Mouse (Mus musculus): ENCODE measurements around the gene Map7d1. TPM values are rescaled to one million over a fixed set of nuclear protein-coding genes. Genes with fewer than 3 reads are reported as not detected.
"Not testable (repeated sequence)": the region's sequence is repeated elsewhere in the genome, so short reads cannot be mapped to it uniquely, and the experiment has no call there.

The Map7d1 gene
- polyA plus RNA-seq, 1 experiment, result 30.3 TPM

DNA sequence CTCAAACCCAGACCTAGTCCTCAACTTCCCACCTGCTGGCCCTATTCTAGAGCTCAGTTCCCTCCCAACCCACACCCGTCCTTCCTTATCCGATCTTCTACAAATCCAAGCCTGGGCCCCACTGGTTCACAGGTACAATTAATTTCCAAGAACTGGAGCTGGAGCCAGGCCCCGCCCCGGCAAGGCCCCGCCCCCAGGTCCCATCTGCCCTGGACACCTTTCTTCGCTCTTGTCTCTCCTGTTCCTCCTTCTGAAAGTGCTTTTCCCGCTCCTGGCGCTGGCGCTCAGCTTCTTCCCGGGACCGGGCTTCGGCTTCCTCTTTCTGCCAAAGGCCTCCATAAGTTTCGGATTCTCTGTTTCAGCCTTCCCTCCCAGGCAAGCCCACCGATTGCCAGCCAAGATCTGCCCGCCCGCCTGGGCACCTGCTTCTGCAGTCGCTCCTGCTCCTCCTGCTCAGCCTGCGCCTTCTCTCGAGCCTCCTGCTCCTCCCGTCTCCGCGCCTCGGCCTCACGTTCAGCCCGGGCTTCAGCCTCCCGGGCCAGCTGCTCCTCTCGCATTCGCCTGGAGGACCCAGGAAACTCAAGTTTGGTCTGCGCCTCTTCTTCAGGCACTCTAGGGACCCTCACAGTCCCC lies 22.4 kb downstream of the Map7d1 start:
- WGBS, result 93% methylated on average over 29 of the region's 29 CpGs
- no peak overlapping the region for H3K4me3 ChIP-seq (ENCODE audit: insufficient read depth, low read depth, low read length)
- no peaks in the 10 kb centered on the region for H3K27me3 ChIP-seq (replicated peaks; ENCODE audit: control insufficient read depth, insufficient read depth, low read length)
- no peak for TF ChIP-seq POLR2A (IDR thresholded peaks at IDR 0.05; ENCODE audit: low read depth, low read length)
- TF ChIP-seq CTCF (conservative IDR thresholded peaks at IDR 0.05; ENCODE audit: insufficient read depth, insufficient read length, low read depth, low read length), result no peak
- H3K27ac ChIP-seq (ENCODE audit: insufficient read depth, low read depth, low read length), result no peak overlapping the region
- no peak for DNase-seq
- H3K36me3 ChIP-seq (ENCODE audit: control insufficient read depth, insufficient read depth, low read length), result peaks cover 4% of the 10 kb centered on the region
- peaks cover 3% of the 10 kb centered on the region for H3K4me1 ChIP-seq (ENCODE audit: control insufficient read depth, insufficient read depth, low read length)

DNA sequence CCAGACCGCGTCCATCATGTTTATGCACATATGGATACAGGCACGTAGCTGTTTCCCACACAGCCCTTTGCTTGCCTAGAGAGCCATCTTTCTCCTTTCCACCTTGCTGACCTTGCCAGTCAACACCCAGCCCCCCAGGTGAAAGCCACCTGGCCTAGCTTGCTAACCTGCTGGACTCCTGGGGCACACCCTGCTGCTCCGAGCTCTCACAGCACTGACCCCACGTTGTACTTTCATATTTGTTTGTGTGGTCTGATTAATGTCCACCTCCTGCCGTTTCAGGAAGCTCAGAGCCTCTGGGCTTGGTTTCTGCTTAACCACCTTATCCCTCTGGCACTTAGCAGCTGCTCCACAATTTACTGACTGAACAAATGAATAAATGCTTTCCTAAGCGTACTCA lies 26.2 kb downstream of the Map7d1 start:
- Histone ChIP-seq H3K27me3 (replicated peaks; ENCODE audit: control insufficient read depth, insufficient read depth, low read length) (no peaks in the 10 kb centered on the region), H3K36me3 (ENCODE audit: control insufficient read depth, insufficient read depth, low read length) (peaks cover 4% of the 10 kb centered on the region), H3K27ac (ENCODE audit: insufficient read depth, low read depth, low read length) (peak overlapping the region; percentile 33; the same call in 1 of the 2 replicates), H3K4me3 (ENCODE audit: insufficient read depth, low read depth, low read length) (no peak overlapping the region), H3K4me1 (ENCODE audit: control insufficient read depth, insufficient read depth, low read length) (no peaks in the 10 kb centered on the region; the same call in 1 of the 2 replicates)
- no peak for TF ChIP-seq POLR2A (IDR thresholded peaks at IDR 0.05; ENCODE audit: low read depth, low read length)
- no peak for TF ChIP-seq CTCF (conservative IDR thresholded peaks at IDR 0.05; ENCODE audit: insufficient read depth, insufficient read length, low read depth, low read length)
- no peak for DNase-seq
- WGBS, result 50% methylated on average over 7 of the region's 7 CpGs

DNA sequence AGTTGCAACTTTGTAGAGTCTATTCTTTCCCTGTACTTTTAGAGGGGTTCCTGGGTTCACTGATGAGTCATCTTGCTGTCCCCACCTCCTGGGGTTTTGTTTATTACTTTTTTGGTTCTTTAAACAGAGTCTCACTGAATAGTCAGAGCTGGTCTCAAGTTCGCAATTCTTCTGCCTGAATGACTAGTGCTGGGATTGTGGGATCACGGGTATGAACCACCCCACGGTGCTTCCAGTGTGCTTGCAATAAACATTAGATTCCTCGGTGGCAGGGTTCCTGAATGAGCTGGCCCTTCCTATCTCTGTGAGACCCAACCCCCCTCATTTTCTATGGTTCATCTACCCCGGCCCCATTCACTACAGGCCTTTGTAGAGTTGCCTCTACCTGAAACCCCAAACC lies 28.0 kb downstream of the Map7d1 start:
- Histone ChIP-seq H3K36me3 (ENCODE audit: control insufficient read depth, insufficient read depth, low read length) (no peaks in the 10 kb centered on the region), H3K27me3 (replicated peaks; ENCODE audit: control insufficient read depth, insufficient read depth, low read length) (no peaks in the 10 kb centered on the region), H3K27ac (ENCODE audit: insufficient read depth, low read depth, low read length) (no peak overlapping the region), H3K4me1 (ENCODE audit: control insufficient read depth, insufficient read depth, low read length) (no peaks in the 10 kb centered on the region; the same call in 1 of the 2 replicates), H3K4me3 (ENCODE audit: insufficient read depth, low read depth, low read length) (no peak overlapping the region)
- no peak for TF ChIP-seq CTCF (conservative IDR thresholded peaks at IDR 0.05; ENCODE audit: insufficient read depth, insufficient read length, low read depth, low read length)
- no peak for TF ChIP-seq POLR2A (IDR thresholded peaks at IDR 0.05; ENCODE audit: low read depth, low read length)
- no peak for DNase-seq
- 49% methylated on average over 5 of the region's 5 CpGs for WGBS

DNA sequence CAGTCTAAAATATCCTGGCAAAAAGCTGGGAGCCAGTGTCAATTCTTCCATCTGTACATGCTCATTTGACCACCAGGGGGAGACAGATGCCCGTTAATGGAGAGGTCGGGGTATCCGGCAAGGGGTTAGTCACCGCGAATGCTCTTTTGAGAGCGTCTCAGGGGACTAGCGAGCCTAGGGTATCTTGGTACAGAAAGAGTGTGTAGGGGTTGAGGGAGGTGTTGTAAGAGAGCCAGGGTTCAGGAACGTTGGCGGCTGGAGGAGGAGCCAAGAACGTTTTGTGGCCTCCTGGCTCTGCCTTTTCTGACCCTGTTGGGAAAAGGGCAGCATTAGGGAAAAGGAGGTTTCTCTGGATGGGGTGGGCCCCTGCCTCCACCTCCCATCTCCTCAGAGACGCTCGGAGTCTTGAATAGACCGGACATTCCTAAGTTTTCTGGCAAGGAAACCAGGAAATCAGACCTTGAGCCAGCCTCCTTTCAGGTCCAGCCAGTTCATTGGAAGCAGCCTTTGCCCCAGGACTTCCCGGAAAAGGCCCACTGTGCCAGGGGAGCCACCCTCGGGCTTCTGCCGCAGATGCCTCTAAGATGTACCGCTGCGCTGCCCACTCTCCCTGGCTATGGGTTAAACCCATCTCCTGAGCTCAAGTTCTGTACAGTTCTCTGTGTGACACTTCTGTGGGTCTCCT lies 28.9 kb downstream of the Map7d1 start:
- H3K4me3 ChIP-seq (ENCODE audit: insufficient read depth, low read depth, low read length), result peak overlapping the region; percentile 59
- peak; percentile 93 for DNase-seq
- no peaks in the 10 kb centered on the region for H3K36me3 ChIP-seq (ENCODE audit: control insufficient read depth, insufficient read depth, low read length)
- peak overlapping the region; percentile 84 for H3K27ac ChIP-seq (ENCODE audit: insufficient read depth, low read depth, low read length)
- no peaks in the 10 kb centered on the region; the same call in 1 of the 2 replicates for H3K4me1 ChIP-seq (ENCODE audit: control insufficient read depth, insufficient read depth, low read length)
- 1% methylated on average over 18 of the region's 18 CpGs for WGBS
- no peak for TF ChIP-seq POLR2A (IDR thresholded peaks at IDR 0.05; ENCODE audit: low read depth, low read length)
- TF ChIP-seq CTCF (conservative IDR thresholded peaks at IDR 0.05; ENCODE audit: insufficient read depth, insufficient read length, low read depth, low read length), result peak; percentile 83
- H3K27me3 ChIP-seq (replicated peaks; ENCODE audit: control insufficient read depth, insufficient read depth, low read length), result no peaks in the 10 kb centered on the region

DNA sequence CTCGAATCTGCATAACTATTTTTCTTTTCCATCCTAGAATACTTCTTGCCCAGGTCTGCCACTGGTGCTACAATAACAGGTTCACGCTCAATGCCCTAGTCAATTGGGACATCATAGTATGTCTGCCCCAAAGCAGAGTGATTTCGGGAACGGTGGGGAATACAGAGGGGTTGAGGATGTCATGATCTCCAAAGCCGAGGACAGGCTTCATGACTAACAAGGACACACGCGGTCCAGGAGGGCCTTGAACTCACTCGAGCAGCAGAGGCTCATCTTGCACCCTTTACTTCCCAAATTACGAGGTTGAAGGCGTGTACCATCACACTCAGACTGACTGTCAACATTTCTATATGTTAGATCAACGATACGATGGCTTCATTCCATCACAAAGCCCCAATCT lies 29.5 kb downstream of the Map7d1 start:
- H3K4me1 ChIP-seq (ENCODE audit: control insufficient read depth, insufficient read depth, low read length), result no peaks in the 10 kb centered on the region; the same call in 1 of the 2 replicates
- H3K27me3 ChIP-seq (replicated peaks; ENCODE audit: control insufficient read depth, insufficient read depth, low read length), result no peaks in the 10 kb centered on the region
- TF ChIP-seq POLR2A (IDR thresholded peaks at IDR 0.05; ENCODE audit: low read depth, low read length) (no peak), CTCF (conservative IDR thresholded peaks at IDR 0.05; ENCODE audit: insufficient read depth, insufficient read length, low read depth, low read length) (no peak)
- DNase-seq, result no peak
- H3K36me3 ChIP-seq (ENCODE audit: control insufficient read depth, insufficient read depth, low read length), result no peaks in the 10 kb centered on the region
- WGBS, result 50% methylated on average over 12 of the region's 12 CpGs
- no peak overlapping the region for H3K4me3 ChIP-seq (ENCODE audit: insufficient read depth, low read depth, low read length)
- H3K27ac ChIP-seq (ENCODE audit: insufficient read depth, low read depth, low read length), result no peak overlapping the region

DNA sequence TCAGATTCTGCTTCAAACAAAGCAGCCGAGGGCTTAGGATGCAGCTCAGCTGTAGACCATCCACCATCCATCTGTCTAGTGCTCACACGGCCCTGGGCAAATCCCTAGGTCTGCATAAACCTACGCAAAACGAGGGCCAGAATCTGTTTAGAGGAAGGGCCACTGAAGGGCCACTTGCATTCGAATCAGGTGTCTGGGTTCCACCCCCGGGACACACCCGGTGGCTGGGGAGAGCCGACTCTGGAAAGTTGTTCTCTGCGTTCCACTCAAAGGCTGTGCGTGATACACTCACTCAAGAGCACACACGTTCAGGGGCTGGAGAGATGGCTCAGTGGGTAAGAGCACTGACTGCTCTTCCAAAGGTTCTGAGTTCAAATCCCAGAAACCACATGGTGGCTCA lies 33.5 kb downstream of the Map7d1 start:
- WGBS, result 78% methylated on average over 11 of the region's 11 CpGs
- Histone ChIP-seq H3K27ac (ENCODE audit: insufficient read depth, low read depth, low read length) (no peak overlapping the region), H3K4me1 (ENCODE audit: control insufficient read depth, insufficient read depth, low read length) (no peaks in the 10 kb centered on the region), H3K27me3 (replicated peaks; ENCODE audit: control insufficient read depth, insufficient read depth, low read length) (no peaks in the 10 kb centered on the region), H3K4me3 (ENCODE audit: insufficient read depth, low read depth, low read length) (no peak overlapping the region), H3K36me3 (ENCODE audit: control insufficient read depth, insufficient read depth, low read length) (no peaks in the 10 kb centered on the region)
- no peak for DNase-seq
- TF ChIP-seq POLR2A (IDR thresholded peaks at IDR 0.05; ENCODE audit: low read depth, low read length) (no peak), CTCF (conservative IDR thresholded peaks at IDR 0.05; ENCODE audit: insufficient read depth, insufficient read length, low read depth, low read length) (no peak)

DNA sequence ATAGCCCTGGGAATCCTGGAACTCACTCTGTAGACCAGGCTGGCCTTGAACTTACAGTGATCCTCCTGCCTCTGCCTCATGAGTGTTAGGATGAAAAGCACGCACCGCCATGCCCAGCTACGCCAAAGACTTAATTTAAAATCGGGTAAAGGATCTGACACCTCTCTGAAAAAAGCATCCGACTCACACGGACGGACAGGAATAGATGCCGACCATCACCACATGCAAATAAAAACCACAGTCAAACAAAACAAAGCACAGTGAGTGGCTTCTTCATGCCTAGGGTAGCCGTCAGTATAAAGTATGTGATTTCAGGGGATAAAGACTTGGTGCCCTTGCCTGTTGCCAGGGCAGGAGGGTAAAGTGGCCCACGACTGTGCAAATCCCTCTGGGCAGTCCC lies 36.1 kb downstream of the Map7d1 start:
- Histone ChIP-seq H3K36me3 (ENCODE audit: control insufficient read depth, insufficient read depth, low read length) (no peaks in the 10 kb centered on the region), H3K4me1 (ENCODE audit: control insufficient read depth, insufficient read depth, low read length) (no peaks in the 10 kb centered on the region), H3K27me3 (replicated peaks; ENCODE audit: control insufficient read depth, insufficient read depth, low read length) (no peaks in the 10 kb centered on the region), H3K27ac (ENCODE audit: insufficient read depth, low read depth, low read length) (no peak overlapping the region), H3K4me3 (ENCODE audit: insufficient read depth, low read depth, low read length) (no peak overlapping the region)
- WGBS, result 89% methylated on average over 10 of the region's 10 CpGs
- DNase-seq, result no peak
- TF ChIP-seq CTCF (conservative IDR thresholded peaks at IDR 0.05; ENCODE audit: insufficient read depth, insufficient read length, low read depth, low read length) (no peak), POLR2A (IDR thresholded peaks at IDR 0.05; ENCODE audit: low read depth, low read length) (no peak)

DNA sequence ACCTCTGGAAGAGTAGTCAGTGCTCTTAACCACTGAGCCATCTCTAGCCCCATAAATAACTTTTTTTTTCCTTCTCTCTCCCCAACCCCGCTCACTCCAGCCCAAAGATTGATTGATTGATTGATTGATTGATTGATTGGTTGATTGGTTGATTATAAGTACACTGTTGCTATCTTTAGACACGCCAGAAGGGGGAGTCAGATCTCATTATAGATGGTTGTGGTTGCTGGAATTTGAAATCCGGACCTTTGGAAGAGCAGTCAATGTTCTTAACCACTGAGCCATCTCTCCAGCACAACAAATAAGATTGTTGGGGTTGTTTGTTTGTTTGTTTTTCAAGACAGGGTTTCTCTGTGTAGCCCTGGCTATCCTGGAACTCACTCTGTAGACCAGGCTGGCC lies 36.6 kb downstream of the Map7d1 start:
- not testable (repeated sequence) for H3K27ac ChIP-seq (ENCODE audit: insufficient read depth, low read depth, low read length); H3K4me3 ChIP-seq (ENCODE audit: insufficient read depth, low read depth, low read length); DNase-seq; H3K4me1 ChIP-seq (ENCODE audit: control insufficient read depth, insufficient read depth, low read length); H3K36me3 ChIP-seq (ENCODE audit: control insufficient read depth, insufficient read depth, low read length); H3K27me3 ChIP-seq (replicated peaks; ENCODE audit: control insufficient read depth, insufficient read depth, low read length)
- 74% methylated on average over 3 of the region's 3 CpGs for whole genome bisulfite sequencing

Measured in kidney, adult 2 months (tissue).